Mouse (Mus musculus) megakaryocyte-erythroid progenitor cell, adult 5-6 weeks (primary cell): ENCODE measurements around the gene Zic4. TPM values are rescaled to one million over a fixed set of nuclear protein-coding genes. Genes with fewer than 3 reads are reported as not detected.

Experiments
- ATAC-seq: replicated peaks from 2 replicates; pipeline ENCODE4 v1.8.0; 2016; ENCODE audit warnings: mild to moderate bottlenecking, inconsistent platforms; ENCODE audit not compliant: severe bottlenecking, poor library complexity, low FRiP score, low TSS enrichment
- total RNA-seq, 2 experiments: library from RNA; stranded (forward) in 1 of 2; stranded (reverse) in 1 of 2; fragments of 200-1000, 215-1000 nt in 1 of 2; fragments of >200 nt in 1 of 2; fragmentation: Nextera tagmentation in 1 of 2; gene quantifications; 2 replicates each; pipeline ENCODE4 v1.2.3; 2014 to 2017

Zic4 gene
- total RNA-seq, 2 experiments from 2014 or later = not detected

DNA sequence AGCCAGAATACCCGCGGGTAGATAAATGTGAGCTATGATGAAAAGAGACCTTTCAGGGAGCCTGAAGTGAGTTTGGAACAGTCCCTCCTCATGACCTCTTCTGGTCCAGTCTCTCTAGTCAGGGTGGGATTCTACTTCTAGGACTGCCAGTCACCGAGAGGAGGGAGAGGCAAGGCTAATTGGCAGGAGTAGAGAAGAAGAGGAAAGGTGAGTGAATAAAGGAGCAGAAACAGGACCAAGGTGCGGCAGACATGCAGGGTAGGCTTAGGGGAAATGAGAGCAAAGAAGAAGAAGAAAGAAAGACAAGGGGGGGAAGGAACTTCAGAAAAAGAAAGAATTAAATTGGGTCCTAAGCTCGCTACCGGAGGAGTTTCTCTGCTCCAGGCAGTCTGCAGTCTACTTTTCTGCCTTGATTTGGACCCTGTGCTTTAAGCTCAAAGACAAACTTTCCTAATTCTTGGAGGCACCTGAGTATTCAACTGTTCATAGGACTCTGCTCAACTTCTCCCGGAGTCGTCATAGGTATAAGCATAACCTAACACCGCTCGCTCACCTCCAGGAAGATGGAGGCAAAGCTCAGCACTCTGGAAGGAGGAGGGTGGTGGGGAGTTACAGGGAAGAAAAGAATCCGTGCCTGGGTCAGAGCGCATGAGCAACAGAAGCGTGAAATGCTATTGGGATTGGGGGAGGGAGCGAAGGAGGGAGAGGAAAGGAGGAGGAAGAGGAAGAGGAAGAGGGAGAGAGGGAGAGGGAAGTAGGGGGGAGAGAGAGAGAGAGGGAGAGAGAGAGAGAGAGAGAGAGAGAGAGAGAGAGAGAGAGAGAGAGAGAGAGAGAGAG is 15.0 kb downstream of the Zic4 start:
- ATAC-seq = no peak

DNA sequence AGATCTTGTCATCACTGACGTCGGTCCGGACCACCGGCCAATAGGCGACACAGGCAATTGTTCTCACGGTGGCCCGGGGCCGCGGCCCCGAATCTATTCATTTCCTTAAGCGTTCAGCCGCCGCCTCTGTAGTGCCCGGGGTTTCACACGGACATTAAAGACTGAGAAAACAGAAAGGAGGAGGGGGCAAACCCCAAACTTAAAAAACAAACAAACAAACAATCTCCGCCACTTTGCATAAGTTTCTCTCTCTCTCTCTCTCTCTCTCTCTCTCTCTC is 15.6 kb downstream of the Zic4 start:
- ATAC-seq = no peak

DNA sequence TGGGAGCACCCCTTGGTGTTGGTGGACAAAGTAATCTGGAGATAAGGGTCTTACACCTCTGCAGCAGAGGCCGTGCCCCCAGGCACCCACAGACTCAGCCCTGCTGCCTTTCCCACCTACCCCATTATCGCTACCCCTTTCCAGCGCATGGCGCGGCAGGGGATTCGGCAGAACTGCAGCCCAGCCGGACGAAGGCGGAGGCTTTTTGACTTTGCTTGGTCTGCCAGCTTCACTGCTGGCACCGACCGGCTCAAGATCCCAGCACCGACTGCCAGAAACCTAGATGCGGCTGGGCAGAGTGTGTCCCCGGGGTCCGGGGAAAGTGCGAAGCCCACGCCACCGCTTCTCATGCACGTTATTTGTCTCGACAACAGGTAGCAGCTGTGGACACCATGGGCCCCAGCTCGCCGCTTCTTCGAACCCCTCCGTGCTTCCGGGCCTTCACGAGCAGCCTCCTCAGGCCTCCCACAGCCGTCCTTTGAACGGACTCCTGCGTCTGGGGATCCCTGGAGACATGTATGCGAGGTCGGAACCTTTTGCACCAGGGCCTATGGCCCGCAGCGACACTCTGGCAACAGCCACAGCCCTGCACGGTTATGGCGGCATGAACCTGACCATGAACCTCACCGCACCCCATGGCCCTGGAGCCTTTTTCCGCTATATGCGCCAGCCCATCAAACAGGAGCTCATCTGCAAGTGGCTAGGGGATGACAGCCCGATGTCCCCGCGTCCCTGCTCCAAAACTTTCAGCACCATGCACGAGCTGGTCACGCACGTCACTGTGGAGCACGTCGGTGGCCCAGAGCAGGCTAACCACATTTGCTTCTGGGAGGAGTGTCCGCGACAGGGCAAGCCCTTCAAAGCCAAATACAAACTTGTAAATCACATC is 16.4 kb downstream of the Zic4 start:
- no peak for ATAC-seq

DNA sequence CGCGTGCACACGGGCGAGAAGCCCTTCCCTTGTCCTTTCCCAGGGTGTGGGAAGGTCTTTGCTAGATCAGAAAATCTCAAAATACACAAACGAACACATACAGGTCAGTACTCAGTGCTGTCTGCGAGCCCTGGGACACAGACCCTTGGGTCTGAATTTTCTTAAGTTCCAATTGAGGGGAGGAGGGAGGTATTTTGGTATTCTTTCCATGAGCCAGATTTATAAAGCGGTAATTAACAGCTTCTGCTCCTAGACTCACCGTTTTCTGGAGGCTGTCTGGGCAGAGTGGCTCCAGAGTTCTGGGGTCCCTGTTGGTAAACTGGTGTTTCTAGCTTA is 17.1 kb downstream of the Zic4 start:
- no peak for ATAC-seq

DNA sequence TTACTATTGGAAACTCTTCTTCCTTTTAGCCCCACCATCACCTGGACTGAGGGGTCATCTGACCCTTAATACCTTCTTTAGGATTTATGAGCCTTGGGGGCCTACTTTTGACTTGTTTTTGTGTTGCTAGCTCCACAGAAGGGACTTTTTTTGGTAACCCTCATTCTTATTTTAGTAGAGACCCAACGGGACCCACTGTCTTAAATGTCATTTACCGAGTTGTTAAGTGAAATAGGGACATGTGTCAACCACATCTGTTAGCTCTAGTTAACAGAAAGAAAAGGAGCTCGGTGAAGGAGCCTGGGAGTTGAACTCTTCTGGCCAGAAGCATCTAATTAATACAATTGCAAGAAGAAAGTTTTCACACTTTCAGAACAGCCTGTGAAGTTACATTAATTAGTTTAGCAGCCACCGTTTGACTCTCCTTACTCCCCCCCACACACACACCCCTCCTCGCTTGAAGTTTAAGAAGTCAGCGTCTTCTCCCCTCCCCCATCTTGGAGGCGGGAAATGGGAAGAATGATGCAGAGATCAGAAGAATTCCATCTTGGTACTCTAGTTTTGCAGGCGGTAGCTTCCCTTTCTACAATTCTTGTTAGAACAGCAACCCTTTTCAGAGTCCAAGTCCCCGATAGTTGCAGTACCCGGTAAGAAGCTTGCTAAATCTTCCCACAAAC is 17.7 kb downstream of the Zic4 start:
- no peak for ATAC-seq

DNA sequence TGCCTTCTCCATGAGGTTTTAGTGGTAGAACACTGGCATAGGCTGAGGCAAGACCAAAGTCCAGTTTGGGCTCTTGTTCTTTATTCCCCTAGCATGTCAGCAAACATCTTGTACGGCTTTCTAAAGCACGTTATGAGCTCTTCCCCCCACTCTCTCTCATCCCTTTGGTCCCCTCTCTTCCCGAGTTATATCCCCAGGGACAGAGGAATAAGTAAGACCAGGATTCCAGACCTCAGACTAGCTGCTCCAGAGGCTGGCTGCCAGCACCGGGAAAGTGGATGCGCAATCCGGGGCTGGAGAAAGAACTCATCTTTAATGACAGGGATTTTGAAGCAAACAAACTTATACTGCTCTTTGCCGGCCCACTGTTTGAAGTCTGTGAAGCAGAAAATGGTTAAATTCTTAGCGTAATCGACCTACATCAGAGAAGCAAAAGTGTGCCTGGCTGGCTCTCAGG is 18.3 kb downstream of the Zic4 start:
- ATAC-seq = no peak

GRCm38 (mm10) chr9:91381284-91382110 is 19.3 kb downstream of the Zic4 start:
- ATAC-seq = no peak

- ATAC-seq = no peak
Measured at GRCm38 (mm10) chr9:91382111-91382379, 19.8 kb downstream of the Zic4 start.

- ATAC-seq = no peak
Measured at GRCm38 (mm10) chr9:91382471-91383255, 20.4 kb downstream of the Zic4 start.

GRCm38 (mm10) chr9:91383441-91384135 is 21.4 kb downstream of the Zic4 start:
- no peak for ATAC-seq

DNA sequence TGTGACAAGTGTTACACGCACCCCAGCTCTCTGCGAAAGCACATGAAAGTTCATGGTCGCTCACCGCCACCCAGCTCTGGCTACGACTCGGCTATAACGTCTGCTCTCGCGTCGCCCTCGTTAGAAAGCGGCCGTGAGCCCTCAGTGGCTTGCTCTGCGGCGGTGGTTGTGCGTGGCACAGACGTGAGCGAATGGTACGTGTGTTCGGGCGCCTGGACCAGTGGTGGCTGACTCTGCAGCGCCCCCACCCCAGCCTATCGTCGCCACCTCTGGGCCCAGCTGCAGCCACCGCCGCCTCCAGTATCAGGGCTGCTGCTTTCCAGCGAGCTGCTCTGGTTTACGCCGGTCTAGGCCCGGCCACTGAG is 21.9 kb downstream of the Zic4 start:
- ATAC-seq = 0 out of 2 replicates have a peak, but pooled peaks have one; percentile 37

GRCm38 (mm10) chr9:91384693-91385560 is 22.7 kb downstream of the Zic4 start:
- ATAC-seq = no peak

DNA sequence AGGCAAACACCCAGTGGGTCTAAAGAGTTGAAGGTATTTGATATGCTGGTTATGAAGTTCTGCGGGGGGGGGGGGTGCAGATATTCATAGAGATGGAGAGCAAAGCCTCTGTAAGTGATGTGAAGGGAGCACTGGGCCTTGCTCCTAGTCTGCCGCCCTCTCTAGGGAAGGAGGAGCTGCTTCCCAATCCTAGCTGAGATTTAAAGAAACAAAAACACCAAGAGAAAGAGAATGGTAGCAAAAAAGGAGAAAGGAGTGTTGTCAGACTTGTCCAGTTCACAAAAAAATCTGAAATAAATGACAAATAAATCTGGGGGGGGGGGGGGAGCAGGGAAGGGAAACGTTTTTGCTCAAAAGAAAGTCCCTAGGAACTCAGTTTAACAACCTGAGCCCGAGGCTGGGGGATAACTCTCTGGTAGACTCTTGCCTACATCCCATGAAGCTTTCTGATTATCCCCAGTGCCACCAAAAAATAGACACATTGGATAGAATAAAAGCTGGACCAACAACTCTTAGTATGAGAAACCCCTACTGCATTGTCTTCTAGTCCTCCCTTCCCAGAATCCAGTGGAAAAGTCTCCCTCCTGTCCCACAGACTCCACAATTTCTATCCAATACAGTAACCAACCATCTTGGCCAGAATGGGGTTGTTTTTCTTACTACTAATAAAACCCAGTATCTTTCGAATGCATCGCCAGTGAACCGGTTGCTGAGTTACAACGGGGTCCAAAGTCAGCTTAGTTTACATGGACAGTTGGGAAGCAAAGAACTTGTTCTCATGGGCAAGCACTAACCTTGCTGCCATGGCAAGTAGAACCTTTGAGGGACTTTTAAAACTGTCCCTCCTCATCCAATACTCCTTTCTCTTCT is 23.6 kb downstream of the Zic4 start:
- ATAC-seq = no peak

DNA sequence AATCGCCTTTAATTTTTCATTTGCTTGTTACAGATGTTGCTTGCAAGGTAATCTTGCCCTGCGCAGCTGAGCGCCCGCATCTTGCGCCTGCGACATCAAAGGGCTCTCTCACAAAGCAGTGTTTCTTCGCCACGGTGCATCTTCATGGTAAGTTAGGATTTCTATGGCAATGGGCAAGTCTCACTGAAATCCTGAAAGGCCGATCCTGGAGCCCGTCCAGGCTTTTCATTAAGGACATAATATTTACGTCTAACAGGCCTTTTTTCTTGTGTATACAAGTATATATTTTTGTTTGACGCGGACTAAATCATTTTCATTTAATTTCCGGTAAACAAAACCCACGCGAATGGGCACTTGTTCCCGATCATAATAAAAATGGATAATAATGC is 24.3 kb downstream of the Zic4 start:
- ATAC-seq = no peak

DNA sequence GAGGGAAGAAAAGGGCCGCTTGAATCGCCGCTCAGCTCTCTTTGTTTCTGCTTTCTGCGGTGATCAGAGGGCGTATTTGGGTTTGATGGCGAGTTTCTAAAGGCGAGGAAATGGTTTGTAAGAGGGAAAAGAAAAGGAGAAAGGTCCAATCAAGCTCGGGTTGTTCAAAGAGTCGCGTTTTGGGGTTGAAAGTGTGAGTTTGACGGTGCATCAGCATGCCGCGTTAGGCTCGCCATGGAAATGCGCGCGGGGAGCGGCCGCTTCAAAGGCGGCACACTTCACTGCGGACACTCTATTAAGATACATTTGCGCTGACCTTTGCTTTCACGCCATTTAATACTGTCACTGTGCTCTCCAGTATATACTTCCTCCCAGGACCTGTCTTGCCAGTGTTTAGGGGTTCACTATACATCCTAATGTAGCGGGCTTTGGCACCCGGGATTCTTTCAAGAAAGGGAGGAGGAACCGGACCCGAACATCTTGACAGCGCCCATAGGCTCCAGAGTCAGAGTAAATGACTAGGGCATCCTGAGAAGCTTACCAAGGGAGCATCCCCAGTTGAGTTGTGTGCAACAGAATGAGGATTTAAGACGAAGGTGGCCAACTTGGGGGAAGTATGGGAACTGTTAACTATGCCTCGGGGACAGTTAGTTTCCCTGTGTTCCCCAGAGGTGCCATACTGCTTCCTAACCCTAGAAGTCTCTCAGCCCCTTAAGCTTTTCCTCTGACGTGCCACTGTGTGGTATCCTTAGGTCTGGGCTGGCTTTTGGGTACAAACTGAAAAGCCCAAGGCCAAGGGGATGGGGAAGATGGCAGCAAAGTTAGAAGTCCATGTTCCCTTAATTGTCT is 24.9 kb downstream of the Zic4 start:
- no peak for ATAC-seq

DNA sequence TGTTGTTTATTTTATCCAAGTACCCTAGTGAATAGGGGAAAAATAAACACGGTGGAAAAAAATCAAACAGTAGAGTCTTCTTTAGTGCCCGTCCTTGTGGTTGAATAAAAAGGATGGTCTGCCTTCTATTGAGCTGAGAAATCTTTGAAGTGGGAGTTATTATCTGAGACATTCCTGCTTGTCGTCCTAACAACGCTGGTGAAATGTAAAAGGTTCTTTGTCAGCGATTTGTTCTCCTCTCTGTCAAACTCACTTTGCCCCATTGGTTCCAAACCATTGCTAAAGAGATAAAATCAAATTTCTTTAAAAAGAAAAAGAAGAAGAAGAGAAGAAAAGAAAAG is 25.5 kb downstream of the Zic4 start:
- ATAC-seq = no peak
